8 mouse cellular contexts compared by ENCODE assay signal in genomic region chr19:24961172-24961962, GRCm38 (mm10). TPM values are rescaled to one million over a fixed set of nuclear protein-coding genes. Genes with fewer than 3 reads are reported as not detected.
DNase-seq lines count a peak whose midpoint lies in the region; ATAC-seq and TF ChIP-seq lines count a peak whose summit lies in the region.

TSS of gene Cbwd1 (minus strand) at chr19:24961610.

- TF ChIP-seq EP300 in lung, postnatal 0 days (IDR thresholded peaks at IDR 0.05), result peak; percentile 63

- under 1% methylated on average over 36 of the region's 36 CpGs for WGBS in hindbrain, embryonic 10.5 days
- 1% methylated on average over 36 of the region's 36 CpGs for WGBS in lung, postnatal 0 days

- peak; percentile 98 for TF ChIP-seq CTCF in lung, postnatal 0 days (IDR thresholded peaks at IDR 0.05)

- no peaks in the 10 kb centered on the region for H3K27me3 ChIP-seq in hindbrain, embryonic 10.5 days (ENCODE audit: insufficient read depth, poor library complexity, severe bottlenecking)
- no peaks in the 10 kb centered on the region for H3K27me3 ChIP-seq in lung, postnatal 0 days (replicated peaks; ENCODE audit: insufficient read depth, low read length)

- peak; percentile 97 for DNase-seq in MN1 (ENCODE audit: low spot score)
- peak; percentile 97 for DNase-seq in cerebellum, adult 9-10 months
- peak; percentile 99 for DNase-seq in hindbrain, embryonic 10.5 days (ENCODE audit: low spot score)
- DNase-seq in layer of hippocampus, adult 9-11 months, result peak; percentile 99
- peak; percentile 99 for DNase-seq in lung, postnatal 0 days (ENCODE audit: low spot score)
- DNase-seq in ovary, postnatal 14 days (ENCODE audit: low spot score), result peak; percentile 96
- DNase-seq in thymus, postnatal 14 days, result peak; percentile 98

- peak; percentile 100 for ATAC-seq in frontal cortex, adult (ENCODE audit: low TSS enrichment)
- ATAC-seq in lung, postnatal 0 days, result peak; percentile 100

- peaks cover 13% of the 10 kb centered on the region for H3K4me1 ChIP-seq in hindbrain, embryonic 10.5 days (replicated peaks)
- H3K4me1 ChIP-seq in lung, postnatal 0 days (ENCODE audit: insufficient read depth, low read depth, low read length), result no peaks in the 10 kb centered on the region

- H3K4me3 ChIP-seq in hindbrain, embryonic 10.5 days, result peak within 1 kb of the TSS; percentile 69
- peak within 1 kb of the TSS; percentile 62 for H3K4me3 ChIP-seq in lung, postnatal 0 days (ENCODE audit: low read depth, low read length)

- no peaks in the 10 kb centered on the region for H3K9me3 ChIP-seq in hindbrain, embryonic 10.5 days
- no peaks in the 10 kb centered on the region for H3K9me3 ChIP-seq in lung, postnatal 0 days (ENCODE audit: low read length)

- H3K27ac ChIP-seq in hindbrain, embryonic 10.5 days, result peak within 1 kb of the TSS; percentile 82
- H3K27ac ChIP-seq in lung, postnatal 0 days (ENCODE audit: low read length), result peak within 1 kb of the TSS; percentile 58

- peak within 1 kb of the TSS; percentile 58 for H3K9ac ChIP-seq in lung, postnatal 0 days (replicated peaks; ENCODE audit: low read depth)

- H3K36me3 ChIP-seq in hindbrain, embryonic 10.5 days, result peaks cover 13% of the 10 kb centered on the region
- no peaks in the 10 kb centered on the region for H3K36me3 ChIP-seq in lung, postnatal 0 days (ENCODE audit: insufficient read depth, low read length)

- H3K4me2 ChIP-seq in lung, postnatal 0 days (replicated peaks; ENCODE audit: low read depth, low read length), result peak within 1 kb of the TSS; percentile 62

RNA-seq across cellular contexts. Expression of gene Cbwd1, which starts in this region (rescaled TPM):
- polyA plus RNA-seq in hindbrain, embryonic 10.5 days (2016; fragmentation: Nextera tagmentation; extraction: Ambion mirVana), result 18.5 and 22.3 TPM in 2 replicates
- 14.6 and 15.6 TPM in 2 replicates for polyA plus RNA-seq in lung, postnatal 0 days (2015; fragmentation: Nextera tagmentation; extraction: Ambion mirVana)

Comparison
In these comparisons a context has a peak if more than half of its experiments do, and no peak if none do; other contexts are left out.
1. Peak in every context shown above with its lines: DNase-seq, ATAC-seq, H3K4me3 ChIP-seq and H3K27ac ChIP-seq.